Mouse (Mus musculus) cerebellum, adult 11-12 months (tissue): ENCODE measurements at regions not wholly inside any gene's neighbourhood (a gene's known extent, or its start where the extent isn't known, plus 50 kb on each side); places are given as distances from the start of the nearest gene placed in this dataset.

ENCODE experiments used
- DNase-seq: peaks from one replicate; pipeline ENCODE4 v3.0.0; 2022

DNA sequence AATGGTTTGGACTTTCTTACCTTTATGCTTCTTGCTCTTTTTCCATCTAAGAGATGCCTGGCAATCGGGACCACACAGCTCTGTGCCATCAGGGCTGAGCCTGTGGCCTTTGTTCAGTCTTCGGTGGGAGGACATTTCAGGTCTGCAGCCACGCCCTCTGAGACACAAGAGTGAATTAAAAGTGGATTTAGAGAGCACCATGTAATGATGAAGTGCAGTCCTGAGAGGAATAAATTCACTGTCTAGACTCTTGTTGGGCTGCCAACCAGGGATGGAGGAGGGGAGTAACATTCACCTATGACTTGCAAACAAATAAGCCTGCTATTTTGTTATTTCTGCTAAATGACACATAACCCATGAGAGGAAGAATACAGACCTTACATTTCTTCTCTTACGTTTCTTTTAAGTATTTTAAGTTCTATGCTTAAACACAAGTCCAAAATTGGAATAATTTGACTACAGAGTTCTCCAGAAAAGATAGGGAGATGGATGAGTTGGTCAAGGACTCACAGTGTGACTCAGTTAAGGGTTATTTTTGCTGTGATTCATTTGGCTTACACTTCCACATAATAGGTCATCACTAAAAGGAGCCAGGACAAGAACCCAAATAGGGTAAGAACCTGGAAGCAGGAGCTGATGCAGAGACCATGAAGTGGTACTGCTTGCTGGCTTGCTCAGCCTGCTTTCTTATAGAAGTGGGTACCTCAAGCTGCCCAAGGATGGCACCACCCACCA lies 484.3 kb downstream of the Nuf2 start:
- DNase-seq: no peak

DNA sequence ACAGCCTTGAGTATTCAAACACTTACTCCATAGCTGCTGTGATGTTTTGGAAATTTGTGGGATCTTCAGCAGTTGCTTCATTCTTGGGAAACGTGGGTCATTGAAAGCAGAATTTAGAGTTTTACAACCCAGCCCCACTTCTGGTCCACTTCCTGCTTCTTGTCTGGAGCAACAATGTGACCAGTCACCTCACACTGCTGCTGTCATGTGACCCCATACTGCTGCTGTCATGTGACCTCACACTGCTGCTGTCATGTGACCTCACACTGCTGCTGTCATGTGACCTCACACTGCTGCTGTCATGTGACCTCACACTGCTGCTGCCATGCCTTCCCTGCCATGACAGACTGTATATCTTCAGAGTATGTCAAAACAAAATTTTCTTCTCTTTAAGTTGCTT lies 497.7 kb downstream of the Nuf2 start:
- DNase-seq: no peak

DNA sequence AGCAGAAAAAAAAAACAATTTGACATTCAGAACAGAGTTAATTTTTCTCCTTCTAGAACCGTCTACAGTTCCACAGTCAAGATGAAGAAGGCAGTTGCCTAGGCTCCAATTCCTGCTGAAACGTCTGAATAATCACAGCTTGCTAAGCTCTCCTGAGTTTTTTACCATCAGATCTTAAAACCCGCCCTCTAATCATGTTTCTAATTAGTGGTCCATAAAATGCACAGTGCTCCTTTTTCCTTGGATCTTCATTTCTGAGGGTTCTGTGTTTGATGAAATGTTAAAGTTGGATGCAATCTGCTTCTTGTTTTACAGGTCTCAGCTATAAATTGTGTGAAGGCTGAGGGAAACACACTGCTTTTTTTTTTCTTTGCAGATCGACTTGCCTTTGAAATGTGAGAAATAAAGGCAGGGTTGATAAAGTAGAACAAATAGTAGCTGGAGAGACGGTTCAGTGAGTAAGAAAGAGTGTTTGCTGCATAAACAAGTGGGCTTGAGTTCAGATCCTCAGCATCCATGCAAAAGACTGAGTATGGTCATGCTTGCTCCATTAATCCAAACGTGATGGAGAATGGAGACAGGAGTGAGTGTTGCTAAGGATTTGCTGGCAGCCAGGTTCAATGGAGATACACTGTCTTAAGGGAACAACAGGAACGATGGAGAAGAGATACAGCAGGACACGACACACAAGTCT lies 499.3 kb downstream of the Nuf2 start:
- no peak for DNase-seq

DNA sequence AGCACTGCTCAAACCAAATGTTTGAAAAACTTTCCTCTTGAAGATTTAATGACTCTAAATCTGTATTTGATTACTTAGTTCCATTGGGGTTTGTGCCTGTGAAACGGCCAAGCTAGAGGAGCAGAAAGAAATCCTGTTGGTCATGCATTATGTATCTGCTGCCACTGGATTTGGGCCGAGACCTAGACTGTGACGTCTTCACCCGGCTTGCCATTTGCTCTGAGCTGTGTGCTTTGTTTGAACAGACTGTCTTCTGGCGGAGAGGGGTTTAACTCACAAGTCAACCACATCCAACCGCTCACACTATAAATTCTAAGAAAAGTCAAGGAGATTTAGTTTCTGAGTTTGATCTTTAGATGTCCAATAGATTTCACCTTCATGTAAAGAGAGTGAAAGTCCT lies 503.6 kb downstream of the Nuf2 start:
- no peak for DNase-seq

DNA sequence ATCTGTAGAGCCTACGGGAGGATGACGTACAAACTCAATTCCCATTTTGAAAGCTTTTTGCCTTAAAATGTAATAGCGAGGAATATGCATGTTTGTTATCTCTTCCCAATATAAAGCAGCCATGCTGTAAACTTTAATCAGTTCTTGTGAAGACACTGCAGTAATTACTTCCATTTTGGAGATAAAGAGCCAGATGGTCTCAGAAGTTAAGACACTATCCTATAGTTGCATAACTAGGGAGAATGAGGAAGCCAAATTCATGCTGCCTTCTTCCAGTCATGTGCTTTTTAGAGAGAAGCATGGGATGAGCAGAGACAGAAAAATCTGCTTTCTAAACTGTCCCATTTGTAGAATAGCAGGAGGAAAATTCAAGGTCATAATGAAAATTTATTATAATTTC lies 504.0 kb downstream of the Nuf2 start:
- no peak for DNase-seq

DNA sequence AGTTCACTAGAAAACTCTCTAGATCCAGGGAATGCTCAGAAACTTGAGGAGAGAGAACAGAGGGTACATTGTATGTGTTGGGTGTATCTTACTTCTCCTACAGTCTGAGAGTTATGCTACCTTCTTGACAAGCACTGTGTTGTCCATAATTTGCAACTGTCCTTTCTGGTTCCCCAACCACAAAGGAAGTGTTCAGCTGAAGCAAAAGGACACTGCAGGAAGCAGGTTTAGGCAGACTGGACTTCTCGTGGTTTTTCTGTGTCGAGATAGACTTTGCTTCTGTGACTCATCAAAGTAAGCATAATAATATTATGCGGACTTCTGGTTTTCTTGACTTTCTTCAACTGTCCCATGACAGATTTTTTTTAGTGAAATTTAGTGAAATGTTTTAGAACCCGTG lies 506.7 kb downstream of the Nuf2 start:
- no peak for DNase-seq

DNA sequence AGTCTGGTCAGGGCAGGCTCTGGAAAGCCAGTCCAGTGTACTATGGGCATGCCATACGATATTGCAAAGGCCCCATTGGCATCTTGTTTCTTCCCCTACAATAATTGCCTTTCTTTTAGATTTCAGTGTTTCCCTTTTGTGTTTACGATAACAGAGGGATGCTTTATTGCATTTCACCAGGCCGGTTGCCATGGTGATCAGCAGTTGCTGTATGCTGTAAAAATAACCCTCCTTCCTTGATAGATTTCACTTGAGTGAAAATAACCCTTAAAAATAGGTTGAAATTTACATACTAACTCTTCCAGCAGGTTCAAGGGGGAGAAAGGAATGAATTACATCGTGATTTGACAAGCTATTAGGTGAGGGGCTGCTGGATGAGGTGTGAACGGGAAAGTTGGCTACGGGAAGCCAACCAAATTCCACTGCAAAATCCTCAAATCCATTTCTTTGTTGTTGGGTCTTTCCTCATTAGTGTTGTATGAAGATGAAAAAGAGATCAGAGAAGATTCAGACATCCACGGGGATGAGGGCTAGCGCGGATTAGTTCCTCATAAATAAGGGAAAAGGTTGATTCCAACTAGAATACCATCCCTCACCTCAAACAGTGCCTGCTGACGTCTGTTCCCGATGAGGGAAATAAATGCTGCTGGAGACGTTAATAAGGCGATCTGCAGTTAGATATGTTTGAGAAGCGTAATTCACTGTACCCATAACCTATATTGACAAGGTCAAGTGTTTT lies 539.6 kb downstream of the Nuf2 start:
- DNase-seq: no peak

DNA sequence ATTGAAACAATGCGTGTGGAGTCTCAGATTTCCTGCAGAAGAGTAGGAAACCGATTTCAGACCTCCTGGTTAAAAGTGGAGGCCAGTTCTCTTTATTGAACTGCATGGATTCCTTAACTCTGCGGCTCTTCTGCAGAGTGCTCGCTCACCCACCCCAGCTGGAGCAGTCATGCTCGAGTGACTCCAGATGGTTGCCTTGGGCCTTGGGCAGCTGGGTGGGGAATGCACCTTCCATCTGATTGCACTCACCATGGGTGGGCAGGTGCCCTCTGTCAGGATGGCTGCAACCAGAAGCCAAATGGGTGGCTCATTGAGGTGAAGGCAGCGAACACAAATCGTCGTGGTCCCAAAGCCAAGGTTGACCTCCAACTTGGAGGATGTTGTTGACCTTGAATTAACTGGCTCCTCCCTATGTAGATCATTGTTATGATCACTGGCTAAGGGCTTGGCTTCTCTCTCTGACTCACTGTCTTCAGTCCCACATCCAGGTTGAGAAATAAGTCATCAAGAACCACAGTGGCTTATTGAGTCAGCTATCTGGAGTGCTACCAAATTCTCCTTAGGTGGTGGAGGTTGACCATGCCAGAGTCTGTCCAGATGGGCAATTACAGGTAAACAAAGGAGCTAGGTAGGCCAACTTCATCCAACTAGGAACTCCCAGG lies 543.1 kb upstream of the Pbx1 start:
- no peak for DNase-seq

DNA sequence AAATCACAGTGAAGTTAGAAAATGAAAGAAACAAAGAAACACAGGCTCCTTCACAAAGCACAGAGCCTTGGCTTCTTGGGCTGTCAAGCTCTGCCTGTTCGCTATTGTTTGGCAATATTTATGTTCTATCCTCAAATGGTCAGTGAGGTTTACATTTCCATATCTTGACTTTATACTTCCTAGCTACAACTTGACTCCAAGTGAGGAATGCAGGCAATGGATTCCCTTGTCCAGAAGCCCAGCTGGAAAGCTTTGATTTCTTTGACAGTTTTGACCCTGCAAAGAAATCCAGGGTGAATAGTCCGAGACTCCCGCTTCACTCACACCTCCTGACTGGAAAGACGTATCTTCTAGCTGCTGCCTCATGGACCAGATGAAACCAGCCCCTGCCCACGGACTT lies 537.3 kb upstream of the Pbx1 start:
- DNase-seq: no peak

DNA sequence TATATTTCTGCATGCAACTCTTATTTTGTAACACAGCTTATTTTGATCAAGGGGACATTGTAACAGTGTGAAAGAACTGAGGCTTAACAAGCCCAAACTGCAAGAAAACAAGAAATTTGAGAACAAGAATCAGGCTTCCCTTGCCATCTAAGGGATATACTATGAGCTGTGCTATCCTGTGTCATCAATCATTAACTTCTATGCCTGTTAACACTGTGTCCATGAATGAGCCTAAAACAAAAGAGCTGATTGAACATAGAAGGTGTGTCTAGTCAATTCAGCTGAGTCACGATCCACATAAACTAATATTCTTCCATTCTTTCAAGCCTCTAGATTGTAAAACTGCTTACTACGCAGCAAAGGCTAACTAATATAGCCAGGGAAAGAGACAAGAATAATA lies 535.3 kb upstream of the Pbx1 start:
- DNase-seq: no peak

GRCm38 (mm10) chr1:168964467-168964904 lies 532.4 kb upstream of the Pbx1 start:
- no peak for DNase-seq

GRCm38 (mm10) chr1:168950947-168951346 lies 518.9 kb upstream of the Pbx1 start:
- DNase-seq: no peak

- DNase-seq: no peak
Observed at GRCm38 (mm10) chr1:168924100-168924815, 492.2 kb upstream of the Pbx1 start.

DNA sequence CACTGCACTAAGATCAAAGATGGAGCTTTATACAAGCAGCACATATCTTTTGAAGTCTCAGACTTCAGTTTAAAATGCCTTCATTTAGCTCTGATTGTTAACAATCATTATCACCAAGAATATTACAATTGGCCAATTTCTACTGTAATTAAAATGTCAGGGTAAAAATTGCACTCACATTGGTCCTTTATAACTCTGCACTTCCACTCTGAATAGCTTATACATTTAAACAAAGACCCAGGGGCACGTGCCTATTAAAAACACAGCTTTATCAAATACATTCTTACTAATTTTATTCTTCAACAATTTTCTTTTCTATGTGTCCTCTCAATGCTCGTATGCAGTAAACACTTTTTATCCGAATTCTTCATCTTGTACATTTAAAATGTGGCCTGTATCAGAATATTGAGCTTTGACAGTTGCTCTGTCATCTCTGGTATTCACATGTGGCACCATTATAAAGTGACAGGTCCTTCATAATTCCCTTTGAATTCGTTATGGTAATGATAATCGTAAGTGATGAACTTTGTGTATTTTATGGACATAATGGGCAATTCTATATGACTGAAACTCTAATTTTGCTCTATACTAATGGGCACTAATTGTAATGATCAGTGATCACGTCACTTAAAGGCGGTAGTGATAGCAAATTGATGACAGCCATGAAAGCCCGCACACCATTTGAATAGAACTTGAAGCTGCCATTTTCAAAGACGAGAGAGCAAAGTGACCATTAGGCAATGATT lies 486.4 kb upstream of the Pbx1 start:
- DNase-seq: no peak

GRCm38 (mm10) chr1:168908684-168909175 lies 476.7 kb upstream of the Pbx1 start:
- no peak for DNase-seq

DNA sequence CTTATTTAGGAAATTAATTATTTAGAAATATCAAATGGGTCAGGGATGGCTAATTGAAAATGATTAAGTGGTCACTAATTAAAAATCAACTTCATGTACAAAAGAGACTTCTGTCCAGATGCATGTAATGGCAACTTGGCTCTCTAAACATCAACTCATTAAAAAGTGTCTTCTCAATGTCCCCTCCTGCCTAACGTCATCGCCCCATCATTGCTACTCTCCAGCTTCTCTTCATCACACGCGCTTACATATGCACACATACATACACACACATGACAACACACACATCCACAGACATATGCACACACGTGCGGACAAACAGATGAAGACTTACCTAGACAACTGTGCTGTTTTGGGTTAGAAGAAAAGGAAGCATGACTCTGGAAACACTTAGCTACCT lies 476.1 kb upstream of the Pbx1 start:
- DNase-seq: no peak

DNA sequence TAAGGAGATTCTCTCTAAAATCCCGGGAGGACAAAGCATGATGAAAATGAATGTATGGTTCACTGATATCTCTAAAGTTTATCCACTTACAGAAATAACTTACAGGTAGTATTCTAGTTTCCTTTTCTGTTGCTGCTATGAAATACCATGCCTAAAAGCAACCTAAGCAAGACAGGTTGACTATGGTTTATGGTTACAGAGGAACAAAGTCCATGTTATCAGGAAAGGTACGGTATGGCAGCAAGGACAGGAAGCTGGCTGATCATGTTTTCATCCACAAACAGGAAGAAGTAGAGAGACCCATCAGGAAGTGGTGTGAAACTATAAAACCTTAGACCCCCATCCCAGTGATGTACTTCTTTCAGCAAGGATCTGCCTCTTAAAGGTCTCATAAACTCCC lies 466.4 kb upstream of the Pbx1 start:
- no peak for DNase-seq

DNA sequence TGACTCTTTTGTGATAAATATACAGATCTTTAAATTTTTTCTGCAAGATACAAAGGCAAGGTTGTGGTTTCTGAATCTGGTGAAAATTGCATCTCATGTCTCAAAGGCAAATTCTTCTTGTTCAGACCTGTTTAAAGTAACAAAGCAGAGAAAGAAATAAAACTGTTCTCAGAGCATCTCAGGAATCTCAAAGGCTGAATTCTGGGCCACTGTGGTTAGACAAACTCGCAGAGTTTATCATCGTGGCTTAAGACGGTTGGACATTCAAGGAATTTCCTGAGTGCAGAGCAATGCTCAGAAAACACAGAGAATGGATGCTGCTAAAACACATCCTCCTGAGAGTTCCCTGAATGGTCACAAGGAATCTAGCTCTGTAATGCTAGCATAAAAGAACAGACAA lies 429.5 kb upstream of the Pbx1 start:
- DNase-seq: no peak

DNA sequence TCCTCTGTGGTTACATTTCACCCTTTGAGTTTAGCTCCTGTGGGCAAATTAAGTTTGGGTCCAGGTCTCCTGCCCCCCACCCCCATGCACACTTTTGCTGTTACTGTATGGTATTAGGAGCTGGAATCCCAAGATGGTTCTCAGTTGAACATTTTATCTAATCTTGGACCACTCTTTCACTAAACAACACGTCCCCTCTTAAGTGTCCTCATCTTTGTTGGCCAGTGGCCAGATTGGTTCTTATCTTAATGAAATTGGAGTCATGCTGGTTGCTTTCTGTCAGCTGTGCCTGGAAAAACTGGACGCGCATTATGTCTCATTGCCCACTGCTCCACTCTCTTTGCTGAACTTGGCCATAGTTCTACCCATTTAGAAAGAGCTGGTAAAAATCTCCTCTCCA lies 391.1 kb upstream of the Pbx1 start:
- DNase-seq: no peak

DNA sequence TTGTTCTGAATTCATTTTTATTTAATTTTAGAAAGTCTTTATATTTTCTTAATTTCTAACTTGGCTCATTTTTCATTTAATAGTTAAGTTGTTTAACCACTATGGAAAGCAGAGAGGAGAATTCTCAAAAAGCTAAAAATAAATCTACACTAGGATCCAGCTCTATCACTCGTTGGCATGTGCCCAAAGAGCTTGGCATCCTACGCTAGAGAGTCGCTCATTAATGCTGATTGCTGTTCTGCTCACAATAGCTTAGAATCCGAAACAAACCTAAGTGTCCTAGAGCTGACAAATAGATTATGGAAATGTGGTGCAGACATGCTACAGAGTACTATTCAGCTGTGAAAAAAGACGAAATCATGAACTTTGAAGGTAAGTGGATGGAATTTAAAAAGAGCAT lies 386.3 kb upstream of the Pbx1 start:
- no peak for DNase-seq

DNA sequence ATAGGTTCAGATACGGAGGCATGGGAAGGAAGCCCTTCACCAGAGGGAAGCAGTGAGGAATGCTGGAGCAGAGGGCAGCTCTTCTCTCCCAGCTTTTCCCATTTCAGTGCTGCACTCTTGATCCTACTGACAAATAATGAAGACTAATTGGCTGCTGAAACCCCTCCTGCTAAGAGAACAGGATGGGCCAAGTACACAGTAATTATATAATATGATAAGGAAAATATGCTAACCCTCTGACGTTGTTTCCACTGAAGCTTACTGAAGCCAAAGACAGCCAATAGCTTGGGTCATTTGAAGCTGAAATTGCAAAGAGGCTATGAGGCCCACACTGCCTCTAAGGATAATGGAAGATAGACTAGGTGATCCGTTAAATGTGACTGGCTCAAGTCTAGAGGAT lies 375.0 kb upstream of the Pbx1 start:
- DNase-seq: no peak

- DNase-seq: no peak
Observed at GRCm38 (mm10) chr1:168805442-168805841, 373.4 kb upstream of the Pbx1 start.
